In genomic region chr15:99590429-99591084, GRCm38 (mm10) we compare ENCODE assay signal across 8 mouse cellular contexts. TPM values are rescaled to one million over a fixed set of nuclear protein-coding genes. Genes with fewer than 3 reads are reported as not detected.
DNase-seq lines count a peak whose midpoint lies in the region; ATAC-seq lines count a peak whose summit lies in the region.

Aqp5 (plus strand) TSS chr15:99590782.

- peak within 1 kb of the TSS; percentile 53 for H3K4me3 ChIP-seq in megakaryocyte, embryonic 14.5 days (replicated peaks)
- H3K4me3 ChIP-seq in limb, embryonic 15.5 days, result peak within 1 kb of the TSS; percentile 43
- H3K4me3 ChIP-seq in neural tube, embryonic 15.5 days (replicated peaks), result peak within 1 kb of the TSS; percentile 43

- peak within 1 kb of the TSS; percentile 73 for H3K4me2 ChIP-seq in limb, embryonic 15.5 days
- peak within 1 kb of the TSS; percentile 70 for H3K4me2 ChIP-seq in neural tube, embryonic 15.5 days

- peak; percentile 29 to 58 for DNase-seq in adrenal gland, adult (ENCODE audit: inconsistent age in 2 of 2, low spot score in 1 of 2)
- no peak for DNase-seq in adrenal gland, adult 8-10 months
- DNase-seq in natural killer cell, adult 2 months (ENCODE audit: low spot score in 2 of 2), result no peak
- no peak for DNase-seq in left cerebral cortex, postnatal 36 days (ENCODE audit: low spot score in 2 of 2)

- intact Hi-C loops in left cerebral cortex, postnatal 36 days (cut with DNase I), result no loop called here

- H3K27ac ChIP-seq in limb, embryonic 15.5 days, result no peak within 1 kb of the TSS
- H3K27ac ChIP-seq in neural tube, embryonic 15.5 days (replicated peaks), result no peak within 1 kb of the TSS

- H3K9me3 ChIP-seq in megakaryocyte, embryonic 14.5 days, result peaks cover 7% of the 10 kb centered on the region; the same call in 1 of the 2 replicates
- no peaks in the 10 kb centered on the region for H3K9me3 ChIP-seq in limb, embryonic 15.5 days
- H3K9me3 ChIP-seq in neural tube, embryonic 15.5 days (replicated peaks), result no peaks in the 10 kb centered on the region

- no peaks in the 10 kb centered on the region for H3K36me3 ChIP-seq in megakaryocyte, embryonic 14.5 days (replicated peaks; ENCODE audit: low read length)
- H3K36me3 ChIP-seq in limb, embryonic 15.5 days, result no peaks in the 10 kb centered on the region
- no peaks in the 10 kb centered on the region for H3K36me3 ChIP-seq in neural tube, embryonic 15.5 days

- peaks cover 99% of the 10 kb centered on the region for H3K27me3 ChIP-seq in megakaryocyte, embryonic 14.5 days (replicated peaks)
- peaks cover 100% of the 10 kb centered on the region for H3K27me3 ChIP-seq in limb, embryonic 15.5 days
- H3K27me3 ChIP-seq in neural tube, embryonic 15.5 days (replicated peaks), result peaks cover 94% of the 10 kb centered on the region

- 2% methylated on average over 71 of the region's 83 CpGs for WGBS in limb, embryonic 15.5 days
- WGBS in neural tube, embryonic 15.5 days, result under 1% methylated on average over 51 of the region's 83 CpGs

- H3K9ac ChIP-seq in limb, embryonic 15.5 days, result 0 out of 2 replicates have a peak within 1 kb of the TSS, but pooled peaks have one; percentile 14
- H3K9ac ChIP-seq in neural tube, embryonic 15.5 days (replicated peaks), result peak within 1 kb of the TSS; percentile 32

- ATAC-seq in megakaryocyte, adult 5-6 weeks (ENCODE audit: poor library complexity, severe bottlenecking), result no peak
- ATAC-seq in limb, embryonic 15.5 days (ENCODE audit: insufficient number of reproducible peaks, low FRiP score, low TSS enrichment, low read depth), result no peak
- ATAC-seq in neural tube, embryonic 15.5 days (ENCODE audit: low FRiP score), result peak; percentile 74; the same call in 1 of the 2 replicates

- peaks cover 6% of the 10 kb centered on the region for H3K4me1 ChIP-seq in megakaryocyte, embryonic 14.5 days
- peaks cover 12% of the 10 kb centered on the region for H3K4me1 ChIP-seq in limb, embryonic 15.5 days
- H3K4me1 ChIP-seq in neural tube, embryonic 15.5 days, result peaks cover 11% of the 10 kb centered on the region

RNA-seq across cellular contexts. Expression of gene Aqp5, which starts in this region (rescaled TPM):
- 1 to 10 TPM in 1 of 4 experiments, under 1 TPM in 3; 0.43 to 2.1 (median 0.73) TPM for total RNA-seq in adrenal gland, adult 8-10 months (2022)
- not detected in 2 replicates for polyA plus RNA-seq in megakaryocyte, embryonic 14.5 days (2012; ENCODE audit: insufficient read depth, low replicate concordance)
- not detected in 2 replicates for total RNA-seq in megakaryocyte, adult 5-6 weeks (2015)
- not detected in 2 replicates for total RNA-seq in megakaryocyte, adult 5-6 weeks (2017)
- 0.12 TPM in 1 of 2 replicates, not detected in the other for polyA plus RNA-seq in limb, embryonic 15.5 days (2015; fragmentation: Nextera tagmentation; extraction: Ambion mirVana)
- 1.00 and 3.7 TPM in 2 replicates for polyA plus RNA-seq in neural tube, embryonic 15.5 days (2015; fragmentation: Nextera tagmentation; extraction: Ambion mirVana)
- under 1 TPM; 0.23 to 0.37 TPM for total RNA-seq in left cerebral cortex, postnatal 36 days (2021)

Comparison
In these comparisons a context has a peak if more than half of its experiments do, and no peak if none do; other contexts are left out.
1. DNase-seq: peak in adrenal gland, adult (2 of 2); none in adrenal gland, adult 8-10 months (single experiment), natural killer cell, adult 2 months (0 of 2) and left cerebral cortex, postnatal 36 days (0 of 2).
2. Peak in every context shown above with its lines, with median percentiles within 50 percentile points of each other: H3K4me3 ChIP-seq.